Mouse (Mus musculus) heart, postnatal 36 days (tissue): Measurements from ENCODE around the gene Hirip3. TPM values are rescaled to one million over a fixed set of nuclear protein-coding genes. Genes with fewer than 3 reads are reported as not detected.
"Not testable (repeated sequence)": the region's sequence is repeated elsewhere in the genome, so short reads cannot be mapped to it uniquely, and the experiment has no call there.

Experiments used
- DNase-seq, 2 experiments: peaks; one replicate each; pipeline ENCODE4 v3.0.0; 2021 to 2022
- intact Hi-C: fragments of 180-260 bp; cut with DNase I; formaldehyde crosslinking; loops from one replicate; pipeline ENCODE4 v1.15.1; 2025
- total RNA-seq, 2 experiments: library from RNA; stranded (reverse); gene quantifications; 2 replicates each; pipeline ENCODE4 v1.2.3; 2021

Gene Hirip3
- total RNA-seq, 2 experiments from 2014 or later, result 6.1 to 6.6 TPM

GRCm38 (mm10) chr7:126897390-126898101 is 35.8 kb downstream of the Hirip3 start:
- peak; percentile 47 to 61 for DNase-seq
- intact Hi-C loops, result loop anchor here (2.0 to 5.0 kb wide), 3 partner anchors 31 to 130 kb away; partner anchors contain the start of genes Hirip3, Ino80e, Kctd13 and Maz

- intact Hi-C loops, result loop anchor here (5.0 kb wide), 2 partner anchors 36 to 129 kb away; partner anchors contain the start of genes Hirip3, Ino80e and Maz
- peak; percentile 98 to 99 for DNase-seq
Observed at GRCm38 (mm10) chr7:126898102-126898990, 36.6 kb downstream of the Hirip3 start.

GRCm38 (mm10) chr7:126899781-126900180 is 38.0 kb downstream of the Hirip3 start:
- intact Hi-C loops, result loop anchor here (5.0 kb wide), 2 partner anchors 37 to 128 kb away; partner anchors contain the start of genes Hirip3, Ino80e and Maz
- DNase-seq, result not testable (repeated sequence)

GRCm38 (mm10) chr7:126905590-126905989 is 43.8 kb downstream of the Hirip3 start:
- no peak for DNase-seq
- intact Hi-C loops, result no loop called here

- intact Hi-C loops, result no loop called here
Observed at GRCm38 (mm10) chr7:126914844-126915243, 53.1 kb downstream of the Hirip3 start.

More at GRCm38 (mm10) chr7:126914844-126915243, 53.1 kb downstream of the Hirip3 start:
- no peak for DNase-seq

Other genes with a start within 250 kb of the Hirip3 start
- gene Nupr1, start 231.1 kb upstream of the Hirip3 start, total RNA-seq, result 1 to 10 TPM; 7.2 to 9.9 TPM
- gene Sgf29, start 212.7 kb upstream of the Hirip3 start, total RNA-seq, result 10 to 100 TPM; 21.8 to 25.2 TPM
- 10 to 100 TPM; 30.3 to 43.0 TPM for gene Sult1a1, start 185.5 kb upstream of the Hirip3 start, total RNA-seq
- 10 to 100 TPM; 47.0 to 60.8 TPM for gene Bola2, start 166.6 kb upstream of the Hirip3 start, total RNA-seq
- gene Slx1b, start 166.2 kb upstream of the Hirip3 start, total RNA-seq, result 1 to 10 TPM; 4.4 to 5.9 TPM
- 1 to 10 TPM; 7.8 to 9.9 TPM for gene Coro1a, start 154.2 kb upstream of the Hirip3 start, total RNA-seq
- gene Mapk3, start 102.4 kb upstream of the Hirip3 start, total RNA-seq, result 10 to 100 TPM; 61.0 to 62.2 TPM
- gene Gdpd3, start 95.6 kb upstream of the Hirip3 start, total RNA-seq, result 1 to 10 TPM; 1.6 TPM
- 100 to 1,000 TPM in 1 of 2 experiments, 10 to 100 TPM in 1; 91.4 to 110 TPM for gene Ypel3, start 85.0 kb upstream of the Hirip3 start, total RNA-seq
- gene Tbx6, start 80.5 kb upstream of the Hirip3 start, total RNA-seq, result under 1 TPM; 0.24 to 0.44 TPM
- gene Ppp4c, start 69.5 kb upstream of the Hirip3 start, total RNA-seq, result 10 to 100 TPM; 36.1 to 36.5 TPM
- 1 to 10 TPM; 8.2 to 9.7 TPM for gene Fam57b, start 64.3 kb upstream of the Hirip3 start, total RNA-seq
- gene 4930451I11Rik, start 30.3 kb upstream of the Hirip3 start, total RNA-seq, result not detected
- not detected for gene Doc2a, start 14.6 kb upstream of the Hirip3 start, total RNA-seq
- gene Ino80e, start 405 bp downstream of the Hirip3 start, total RNA-seq, result 10 to 100 TPM; 21.2 to 21.8 TPM
- gene Taok2, start 22.7 kb downstream of the Hirip3 start, total RNA-seq, result 10 to 100 TPM; 39.5 to 43.2 TPM
- gene Tmem219, start 60.9 kb downstream of the Hirip3 start, total RNA-seq, result 10 to 100 TPM in 1 of 2 experiments, 1 to 10 TPM in 1; 9.5 to 11.5 TPM
- gene Kctd13, start 66.9 kb downstream of the Hirip3 start, total RNA-seq, result 1 to 10 TPM; 5.4 to 7.4 TPM
- not detected for gene Asphd1, start 87.6 kb downstream of the Hirip3 start, total RNA-seq
- 1 to 10 TPM; 6.4 to 10.0 TPM for gene Sez6l2, start 88.6 kb downstream of the Hirip3 start, total RNA-seq
- 10 to 100 TPM; 52.2 to 55.4 TPM for gene Cdipt, start 113.9 kb downstream of the Hirip3 start, total RNA-seq
- under 1 TPM; 0.31 to 0.65 TPM for gene Cdiptos, start 114.1 kb downstream of the Hirip3 start, total RNA-seq
- 10 to 100 TPM; 53.5 to 57.7 TPM for gene Mvp, start 152.6 kb downstream of the Hirip3 start, total RNA-seq
- gene Pagr1b, start 154.5 kb downstream of the Hirip3 start, total RNA-seq, result not detected
- 10 to 100 TPM in 1 of 2 experiments, not detected in 1; 11.8 TPM for gene Pagr1a, start 155.4 kb downstream of the Hirip3 start, total RNA-seq
- gene Gm42742, start 159.1 kb downstream of the Hirip3 start, total RNA-seq, result 10 to 100 TPM; 25.2 to 28.6 TPM
- gene Prrt2, start 159.2 kb downstream of the Hirip3 start, total RNA-seq, result 1 to 10 TPM in 1 of 2 experiments, under 1 TPM in 1; 0.57 to 1.2 TPM
- 10 to 100 TPM; 66.5 to 71.5 TPM for gene Maz, start 165.1 kb downstream of the Hirip3 start, total RNA-seq
- gene Kif22, start 180.5 kb downstream of the Hirip3 start, total RNA-seq, result 1 to 10 TPM; 1.0 to 2.6 TPM
- not detected for gene Zg16, start 225.4 kb downstream of the Hirip3 start, total RNA-seq
- 1 to 10 TPM; 1.6 to 1.9 TPM for gene AI467606, start 229.4 kb downstream of the Hirip3 start, total RNA-seq